ENCODE assay signal across 8 mouse cellular contexts in genomic region chr1:144379991-144380594, GRCm38 (mm10).
A peak's percentile ranks its signal among the peaks of the same experiment; 100 is the strongest.
DNase-seq lines count a peak whose midpoint lies in the region; ATAC-seq lines count a peak whose summit lies in the region.

No protein-coding gene starts in this region.

- ATAC-seq in megakaryocyte progenitor cell, adult 5-6 weeks (replicated peaks; ENCODE audit: poor library complexity): peak; percentile 77

- DNase-seq in left cerebral cortex, adult 11 months (ENCODE audit: low spot score): peak; percentile 9
- DNase-seq in left cerebral cortex, adult 9 months (ENCODE audit: low spot score in 2 of 2): no peak
- DNase-seq in ES-CJ7 (ENCODE audit: low read depth, low spot score): peak; percentile 45
- DNase-seq in c-Kit-positive CD71-positive TER-119-negative erythroid progenitor cells, embryonic 14.5 days (ENCODE audit: low read depth): peak; percentile 15
- DNase-seq in urinary bladder, postnatal 14 days (ENCODE audit: low spot score): no peak
- no peak for DNase-seq in layer of hippocampus, postnatal 10 days (ENCODE audit: low spot score in 2 of 2)
- DNase-seq in right cerebral cortex, postnatal 36 days (ENCODE audit: low spot score in 2 of 2): no peak

Comparison
In these comparisons a context has a peak if more than half of its experiments do, and no peak if none do; other contexts are left out.
1. DNase-seq: peak in left cerebral cortex, adult 11 months (single experiment), ES-CJ7 (single experiment) and c-Kit-positive CD71-positive TER-119-negative erythroid progenitor cells, embryonic 14.5 days (single experiment); none in left cerebral cortex, adult 9 months (0 of 2), urinary bladder, postnatal 14 days (single experiment), layer of hippocampus, postnatal 10 days (0 of 2) and right cerebral cortex, postnatal 36 days (0 of 2).